Mouse (Mus musculus): ENCODE data around the gene Tagln2.

- no peak for TF ChIP-seq EP300 (IDR thresholded peaks at IDR 0.05; ENCODE audit: low read depth)
- TF ChIP-seq CTCF (IDR thresholded peaks at IDR 0.05; ENCODE audit: low read depth), result no peak
These were observed 14.0 kb upstream of the Tagln2 start for GRCm38 (mm10) chr1:172485821-172486220.

All from heart, postnatal 0 days (tissue).